Mouse (Mus musculus) liver, adult 2 months (tissue): ENCODE results near the gene Dars. TPM values are rescaled to one million over a fixed set of nuclear protein-coding genes. Genes with fewer than 3 reads are reported as not detected.

ENCODE experiments used
- DNase-seq: peaks from one replicate; pipeline ENCODE4 v3.0.0-alpha.2; 2011; ENCODE audit warnings: low read depth, low spot score; ENCODE audit errors: extremely low read depth
- H3K27ac ChIP-seq: fragments of 200-500 bp; replicated peaks from 2 replicates; pipeline ENCODE4 v1.5.1; 2012; ENCODE audit warnings: low read depth, mild to moderate bottlenecking, control low read depth, inconsistent platforms, low read length; ENCODE audit not compliant: insufficient read depth
- H3K27me3 ChIP-seq: fragments of 200-500 bp; 2 replicates; pipeline ENCODE4 v1.6.1; 2012; ENCODE audit warnings: mild to moderate bottlenecking, moderate library complexity, low read length, inconsistent platforms; ENCODE audit not compliant: control insufficient read depth, insufficient read depth
- H3K36me3 ChIP-seq: fragments of 200-500 bp; 2 replicates; pipeline ENCODE4 v1.6.1; 2012; ENCODE audit warnings: low read length, inconsistent platforms; ENCODE audit not compliant: control insufficient read depth, insufficient read depth
- H3K4me1 ChIP-seq: fragments of 200-500 bp; 2 replicates; pipeline ENCODE4 v1.6.1; 2011; ENCODE audit warnings: low read length; ENCODE audit not compliant: control insufficient read depth, insufficient read depth
- H3K4me3 ChIP-seq: fragments of 200-500 bp; 2 replicates; pipeline ENCODE4 v1.5.1; 2011; ENCODE audit warnings: low read depth, mild to moderate bottlenecking, control low read depth, low read length, moderate library complexity; ENCODE audit not compliant: insufficient read depth
- H3K79me2 ChIP-seq: fragments of 200-500 bp; 2 replicates; pipeline ENCODE4 v1.6.1; 2012; ENCODE audit warnings: inconsistent platforms, mild to moderate bottlenecking, low read length, moderate library complexity; ENCODE audit not compliant: control insufficient read depth, insufficient read depth
- H3K9ac ChIP-seq: fragments of 200-500 bp; 2 replicates; pipeline ENCODE4 v1.6.1; 2012; ENCODE audit warnings: low read depth, mild to moderate bottlenecking, control low read depth, inconsistent platforms, low read length
- CTCF ChIP-seq: fragments of 200-500 bp; IDR thresholded peaks from 2 replicates; pipeline ENCODE4 v1.5.1; 2011; ENCODE audit warnings: low read depth, low read length, control low read depth
- POLR2A ChIP-seq: fragments of 200-500 bp; IDR thresholded peaks from 2 replicates; pipeline ENCODE4 v1.6.1; 2011; ENCODE audit warnings: low read length, control low read depth; ENCODE audit not compliant: insufficient read depth; ENCODE audit errors: extremely low read depth
- WGBS: fragments of 180-500 bp; shearing (Covaris S2); methylation state at CpG from one replicate; pipeline ENCODE4 v1.1.7; 2018; 5-methylcytosine and 5-hydroxymethylcytosine counted together
- polyA plus RNA-seq: library from polyadenylated mRNA; depleted of rRNA; stranded (reverse); fragments of >200 nt; gene quantifications from 2 replicates; pipeline ENCODE4 v1.2.3, GENCODE M21; 2012
- total RNA-seq: library from RNA; depleted of rRNA; stranded (reverse); fragments of >200 nt; gene quantifications from 2 replicates; pipeline ENCODE4 v1.2.3, GENCODE M21; 2014

The Dars gene
- total and polyA plus RNA-seq, 2 experiments: 14.7 to 104 TPM

- Histone ChIP-seq H3K36me3 (peaks cover 33% of the 10 kb centered on the region), H3K79me2 (no peaks in the 10 kb centered on the region; the same call in 1 of the 2 replicates), H3K4me3 (no peak overlapping the region), H3K4me1 (no peaks in the 10 kb centered on the region), H3K27ac (no peak overlapping the region), H3K27me3 (no peaks in the 10 kb centered on the region), H3K9ac (no peak overlapping the region)
- TF ChIP-seq CTCF (no peak), POLR2A (no peak)
- 78% methylated on average over 5 of the region's 5 CpGs for WGBS
- DNase-seq: no peak
Measured at GRCm38 (mm10) chr1:128398738-128399445, 18.3 kb downstream of the Dars start.

GRCm38 (mm10) chr1:128394657-128395056, 22.5 kb downstream of the Dars start:
- TF ChIP-seq POLR2A (no peak), CTCF (no peak)
- Histone ChIP-seq H3K4me3 (no peak overlapping the region), H3K79me2 (no peaks in the 10 kb centered on the region; the same call in 1 of the 2 replicates), H3K4me1 (no peaks in the 10 kb centered on the region), H3K27ac (no peak overlapping the region), H3K36me3 (peaks cover 26% of the 10 kb centered on the region), H3K9ac (no peak overlapping the region), H3K27me3 (no peaks in the 10 kb centered on the region)
- no peak for DNase-seq
- WGBS: 90% methylated on average over 3 of the region's 3 CpGs

GRCm38 (mm10) chr1:128392382-128392781, 24.8 kb downstream of the Dars start:
- H3K27me3 ChIP-seq: no peaks in the 10 kb centered on the region
- H3K4me1 ChIP-seq: no peaks in the 10 kb centered on the region
- no peak overlapping the region for H3K4me3 ChIP-seq
- no peaks in the 10 kb centered on the region; the same call in 1 of the 2 replicates for H3K79me2 ChIP-seq
- TF ChIP-seq CTCF: no peak
- no peak for TF ChIP-seq POLR2A
- no peak for DNase-seq
- no peak overlapping the region for H3K27ac ChIP-seq
- H3K9ac ChIP-seq: no peak overlapping the region
- WGBS: 94% methylated on average over 2 of the region's 2 CpGs
- H3K36me3 ChIP-seq: peaks cover 33% of the 10 kb centered on the region

GRCm38 (mm10) chr1:128386487-128386886, 30.7 kb downstream of the Dars start:
- WGBS: 93% methylated on average over 7 of the region's 7 CpGs
- no peak overlapping the region for H3K4me3 ChIP-seq
- H3K36me3 ChIP-seq: peaks cover 53% of the 10 kb centered on the region
- no peaks in the 10 kb centered on the region for H3K79me2 ChIP-seq
- H3K27ac ChIP-seq: no peak overlapping the region
- no peak overlapping the region for H3K9ac ChIP-seq
- H3K27me3 ChIP-seq: no peaks in the 10 kb centered on the region
- TF ChIP-seq POLR2A (no peak), CTCF (no peak)
- no peak for DNase-seq
- no peaks in the 10 kb centered on the region for H3K4me1 ChIP-seq

- H3K27me3 ChIP-seq: no peaks in the 10 kb centered on the region
- H3K4me1 ChIP-seq: no peaks in the 10 kb centered on the region
- H3K79me2 ChIP-seq: no peaks in the 10 kb centered on the region
- no peak overlapping the region for H3K9ac ChIP-seq
- DNase-seq: no peak
- H3K4me3 ChIP-seq: no peak overlapping the region
- peaks cover 38% of the 10 kb centered on the region for H3K36me3 ChIP-seq
- 98% methylated on average over 4 of the region's 4 CpGs for WGBS
- no peak overlapping the region for H3K27ac ChIP-seq
- no peak for TF ChIP-seq CTCF
- TF ChIP-seq POLR2A: no peak
Measured at GRCm38 (mm10) chr1:128376841-128377240, 40.3 kb downstream of the Dars start.

- H3K36me3 ChIP-seq: peaks cover 37% of the 10 kb centered on the region
- H3K4me1 ChIP-seq: no peaks in the 10 kb centered on the region
- WGBS: 74% methylated on average over 7 of the region's 7 CpGs
Measured at GRCm38 (mm10) chr1:128372143-128372860, 44.9 kb downstream of the Dars start.

More at GRCm38 (mm10) chr1:128372143-128372860, 44.9 kb downstream of the Dars start:
- no peak overlapping the region for H3K9ac ChIP-seq
- H3K27me3 ChIP-seq: no peaks in the 10 kb centered on the region
- no peak overlapping the region for H3K4me3 ChIP-seq
- DNase-seq: no peak
- no peaks in the 10 kb centered on the region for H3K79me2 ChIP-seq
- H3K27ac ChIP-seq: no peak overlapping the region
- TF ChIP-seq POLR2A: no peak
- peak; percentile 56 for TF ChIP-seq CTCF
